Mouse (Mus musculus) embryo, embryonic 11 days (tissue): Measurements from ENCODE around the gene Cdk5rap2.

Experiments
- DNase-seq: peaks from one replicate; pipeline ENCODE4 v3.0.0-alpha.2; 2015

The Cdk5rap2 gene

GRCm38 (mm10) chr4:70409994-70410721 is at the start of gene Cdk5rap2:
Gene Cdk5rap2, minus strand, starts transcription at chr4:70410443.
- peak; percentile 98 for DNase-seq

DNA sequence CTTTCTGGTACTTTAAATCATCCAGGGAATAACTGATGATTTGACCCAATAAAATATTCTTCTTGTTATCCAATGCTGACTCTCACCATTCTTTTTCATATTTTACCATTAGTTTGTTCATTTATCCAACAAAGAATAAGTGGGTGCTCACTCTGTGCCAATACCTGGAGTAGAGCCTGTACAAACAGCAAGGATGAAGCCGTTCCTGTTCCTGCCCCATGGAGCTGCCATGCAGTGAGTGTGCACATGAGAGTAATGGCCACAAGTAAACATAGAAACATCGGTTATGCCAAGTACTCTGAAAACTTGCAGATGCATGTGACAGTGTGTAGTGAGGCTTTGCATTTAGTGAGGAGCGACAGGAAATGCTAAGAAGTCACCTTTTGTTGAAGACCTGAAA is 41.9 kb upstream of the Cdk5rap2 start:
- DNase-seq, result no peak

DNA sequence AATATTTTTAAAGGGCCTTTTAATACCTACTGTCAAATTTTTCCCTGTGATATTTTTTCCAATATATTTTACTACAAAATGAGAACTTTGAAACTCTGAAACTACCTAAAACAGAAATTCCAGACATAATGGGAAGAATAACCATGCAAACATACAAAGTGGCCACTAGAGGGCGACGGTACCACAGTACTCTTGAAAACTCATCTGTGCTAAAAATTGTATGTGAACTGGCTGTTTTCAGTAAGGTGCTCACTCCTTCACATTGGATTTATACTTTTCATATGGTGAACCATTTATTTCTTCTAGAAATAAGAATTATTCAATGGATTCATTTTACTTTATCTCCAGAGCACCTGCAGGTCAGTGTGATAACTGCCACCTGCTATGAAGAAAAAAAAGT is 41.5 kb upstream of the Cdk5rap2 start:
- peak; percentile 71 for DNase-seq

- DNase-seq, result no peak
These were observed 39.4 kb upstream of the Cdk5rap2 start for GRCm38 (mm10) chr4:70449668-70450067.

DNA sequence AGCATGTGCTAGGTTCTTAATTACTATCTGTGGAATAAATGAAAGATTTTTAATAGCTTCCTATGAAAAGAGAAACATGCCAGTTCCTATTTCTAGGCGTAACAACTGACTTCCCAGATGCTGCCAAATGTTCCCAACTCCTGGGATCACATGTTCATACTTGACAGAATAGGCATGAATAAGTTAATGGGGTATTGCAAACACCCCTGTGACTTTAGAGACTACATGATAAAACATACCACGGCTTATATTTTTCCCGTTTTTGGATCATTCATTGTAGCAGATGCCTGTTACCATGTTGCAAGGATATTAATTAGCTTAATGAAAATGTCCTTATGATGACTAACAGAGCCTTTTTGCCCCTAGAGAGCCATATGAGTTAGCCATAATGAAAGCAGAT is 36.5 kb upstream of the Cdk5rap2 start:
- DNase-seq, result no peak

GRCm38 (mm10) chr4:70420202-70420601 is 10.0 kb upstream of the Cdk5rap2 start:
- DNase-seq, result no peak

DNA sequence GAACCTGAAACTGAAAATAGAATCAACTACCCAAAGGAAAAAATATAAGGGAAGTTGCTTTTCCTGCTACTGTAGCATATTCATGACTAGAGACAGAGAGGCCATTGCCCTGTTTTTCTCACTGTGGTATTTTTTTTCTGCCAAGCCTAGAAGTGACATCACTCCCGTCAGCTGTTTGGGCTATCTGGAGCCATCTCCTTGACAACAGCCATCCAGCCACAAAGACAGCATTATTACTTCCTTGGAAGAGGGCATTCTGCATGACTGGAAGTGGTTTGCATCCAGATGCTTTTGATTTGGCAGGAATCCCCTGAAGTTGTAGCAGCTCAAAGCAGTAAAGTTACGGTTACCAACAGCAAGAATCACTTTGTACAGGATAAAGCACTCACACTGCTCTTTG is 1.9 kb upstream of the Cdk5rap2 start:
- peak; percentile 68 for DNase-seq

DNA sequence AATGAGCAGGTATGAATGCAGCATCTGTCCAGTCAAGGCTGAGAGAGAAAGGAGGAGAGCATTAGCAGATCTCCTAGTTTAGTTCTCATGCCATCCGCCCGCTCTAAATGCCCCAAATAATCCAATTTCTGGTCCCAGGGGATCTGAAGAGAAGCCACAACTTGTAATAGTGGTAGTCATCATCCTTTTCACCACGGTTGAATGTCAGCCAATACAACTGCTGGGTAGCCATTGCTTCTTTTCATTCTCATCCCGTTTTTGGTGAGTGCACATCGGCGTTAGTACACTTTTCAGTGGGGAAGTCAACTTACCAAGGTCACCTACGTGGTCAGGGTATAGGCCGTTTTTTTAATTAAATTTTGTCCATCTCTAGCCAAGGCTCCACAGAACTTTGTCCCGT is 787 bp downstream of the Cdk5rap2 start:
- DNase-seq, result peak; percentile 11

- peak; percentile 35 for DNase-seq
These were observed 8.0 kb downstream of the Cdk5rap2 start for GRCm38 (mm10) chr4:70402109-70402819.

GRCm38 (mm10) chr4:70399476-70399875 is 10.8 kb downstream of the Cdk5rap2 start:
- no peak for DNase-seq

GRCm38 (mm10) chr4:70399074-70399473 is 11.2 kb downstream of the Cdk5rap2 start:
- no peak for DNase-seq

DNA sequence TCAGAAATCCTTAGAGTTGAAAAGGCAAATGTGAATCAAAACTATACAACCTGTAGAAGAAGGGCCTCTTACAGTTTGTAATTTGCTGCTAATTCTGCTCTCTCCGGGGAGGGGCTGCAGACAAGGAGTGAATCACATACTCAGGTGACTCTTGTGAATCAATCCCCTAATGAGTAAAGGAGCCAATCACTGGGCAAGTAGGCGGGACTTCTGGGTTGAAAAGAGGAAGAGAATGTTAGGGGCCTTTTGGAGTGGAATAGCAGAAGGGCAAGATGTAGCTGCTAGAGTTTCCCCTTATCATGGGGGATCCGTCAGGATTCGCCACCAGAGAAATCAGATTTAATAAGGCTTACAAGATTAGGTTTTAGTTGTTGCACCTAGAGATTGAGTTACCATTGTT is 12.2 kb downstream of the Cdk5rap2 start:
- DNase-seq, result no peak

DNA sequence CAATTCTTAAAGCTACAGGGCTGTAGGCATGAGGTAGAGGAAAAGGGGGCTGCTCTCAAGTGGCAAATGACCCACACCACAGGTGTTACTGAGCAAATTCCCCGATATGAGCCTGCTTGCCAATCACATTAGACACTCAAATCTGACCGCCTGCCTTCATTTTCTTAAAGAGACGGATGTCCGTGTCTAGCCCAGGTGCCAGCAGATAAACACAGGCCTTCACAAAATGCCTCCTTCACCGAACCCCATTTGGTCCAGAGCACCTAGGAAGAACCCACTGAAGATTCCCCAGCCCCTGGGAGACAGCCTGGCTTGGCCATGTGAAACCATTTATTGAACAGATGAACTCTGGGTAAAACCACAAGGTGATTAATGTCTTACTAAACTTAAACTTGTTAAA is 13.5 kb downstream of the Cdk5rap2 start:
- no peak for DNase-seq

GRCm38 (mm10) chr4:70394736-70395135 is 15.5 kb downstream of the Cdk5rap2 start:
- DNase-seq, result no peak

DNA sequence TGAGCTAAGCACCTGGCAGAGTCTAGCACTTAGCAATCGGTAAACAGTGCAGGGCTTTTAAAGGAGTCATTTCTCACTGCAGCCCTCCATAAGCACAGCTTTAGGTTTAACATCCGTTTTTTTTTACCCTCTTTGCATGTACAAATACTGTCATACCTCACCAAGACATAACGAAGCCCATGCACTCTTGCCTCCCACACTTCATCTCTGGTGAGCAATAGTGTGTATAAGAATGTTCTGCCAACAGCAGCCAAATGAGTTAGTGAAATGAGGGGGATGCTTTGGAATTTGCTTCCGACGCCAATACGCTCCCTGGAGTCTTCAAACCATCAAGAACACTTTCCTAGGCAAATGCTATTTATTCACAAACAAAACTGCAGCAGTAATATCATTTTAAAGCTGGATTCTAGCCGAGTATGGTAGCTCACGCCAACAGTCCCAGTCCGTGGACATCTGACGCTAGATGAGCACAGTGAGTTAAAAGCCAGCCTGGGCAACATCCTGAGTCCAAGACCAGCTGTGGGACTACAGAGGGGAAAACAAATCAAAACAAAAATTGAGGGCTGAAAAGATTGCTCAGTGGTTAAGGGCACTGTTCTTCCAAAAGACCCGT is 18.4 kb downstream of the Cdk5rap2 start:
- no peak for DNase-seq

- no peak for DNase-seq
These were observed 19.2 kb downstream of the Cdk5rap2 start for GRCm38 (mm10) chr4:70391073-70391472.

DNA sequence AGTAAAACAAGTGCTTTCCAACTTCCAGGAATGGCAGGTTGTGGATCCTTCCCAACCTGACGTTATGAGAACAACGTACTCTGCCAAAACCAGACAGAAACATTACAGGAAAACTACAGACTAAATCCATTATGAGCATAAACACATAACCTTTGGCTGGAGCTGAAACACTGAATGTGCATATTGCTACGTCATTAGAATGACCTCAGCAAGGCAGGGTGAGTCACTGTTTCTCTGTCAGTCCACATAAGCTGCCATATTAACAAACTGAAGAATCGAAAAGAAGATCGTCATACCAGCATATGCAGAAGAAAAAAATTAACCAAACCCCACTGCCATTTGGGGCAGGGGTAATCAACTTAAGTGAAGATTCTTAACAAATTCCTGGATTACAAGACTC is 24.0 kb downstream of the Cdk5rap2 start:
- no peak for DNase-seq

- DNase-seq, result no peak
These were observed 32.9 kb downstream of the Cdk5rap2 start for GRCm38 (mm10) chr4:70377359-70377758.

DNA sequence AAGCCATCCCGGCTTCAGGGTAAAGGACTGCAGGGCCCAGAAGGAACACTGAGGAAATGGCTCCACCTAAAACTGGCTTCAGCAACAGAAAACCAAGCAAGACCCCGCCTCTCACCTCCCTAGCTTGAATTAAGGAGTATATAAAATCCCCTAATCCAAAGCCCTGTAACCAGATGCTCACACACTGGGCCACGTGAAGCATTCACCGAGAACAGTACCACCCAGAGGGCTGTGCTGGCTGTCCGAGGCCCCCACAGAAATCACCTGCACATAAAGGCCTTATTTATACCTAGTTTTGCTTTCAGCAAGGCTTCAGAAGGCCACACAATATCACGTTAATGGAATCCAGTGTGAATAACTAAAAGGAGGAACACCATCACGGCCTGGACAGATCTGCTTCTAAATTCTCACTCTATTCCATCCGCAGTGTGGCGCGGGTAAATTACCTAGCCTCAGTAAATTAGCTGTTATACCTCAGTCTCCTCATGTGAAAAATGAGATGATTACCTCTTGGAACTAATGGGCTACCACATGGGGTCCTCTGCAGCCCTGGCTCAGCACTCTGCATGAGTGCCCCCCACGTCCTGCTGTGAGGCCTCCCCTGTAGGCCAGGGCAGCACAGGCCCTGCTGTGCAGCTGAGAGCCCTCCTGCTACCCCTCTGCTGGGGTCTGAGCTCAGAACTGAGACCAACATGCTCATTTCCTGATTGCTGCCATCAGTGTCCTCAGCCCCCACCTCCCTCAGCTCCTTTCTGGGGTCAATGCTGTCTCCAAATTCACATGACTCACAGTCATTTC is 45.0 kb downstream of the Cdk5rap2 start:
- DNase-seq, result no peak

DNA sequence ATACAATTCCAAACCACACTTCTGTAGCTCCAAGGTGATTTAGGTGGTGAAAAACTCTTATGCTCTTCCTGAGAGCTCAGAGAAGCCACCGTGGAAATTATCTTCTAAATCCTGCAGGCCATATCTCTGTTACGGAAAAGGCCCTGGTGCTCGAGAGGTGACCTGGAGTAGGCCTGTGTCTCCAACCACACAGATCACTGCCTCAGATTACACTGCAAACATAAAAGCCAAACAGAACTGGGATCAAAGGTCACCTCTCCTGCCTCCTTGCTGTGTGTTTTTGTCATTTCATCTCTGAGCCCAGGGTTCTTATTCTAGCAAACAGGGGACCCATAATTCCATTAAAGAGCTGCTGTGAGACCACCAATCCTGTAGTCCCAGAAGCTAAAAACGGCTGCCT is 48.9 kb downstream of the Cdk5rap2 start:
- DNase-seq, result no peak

DNA sequence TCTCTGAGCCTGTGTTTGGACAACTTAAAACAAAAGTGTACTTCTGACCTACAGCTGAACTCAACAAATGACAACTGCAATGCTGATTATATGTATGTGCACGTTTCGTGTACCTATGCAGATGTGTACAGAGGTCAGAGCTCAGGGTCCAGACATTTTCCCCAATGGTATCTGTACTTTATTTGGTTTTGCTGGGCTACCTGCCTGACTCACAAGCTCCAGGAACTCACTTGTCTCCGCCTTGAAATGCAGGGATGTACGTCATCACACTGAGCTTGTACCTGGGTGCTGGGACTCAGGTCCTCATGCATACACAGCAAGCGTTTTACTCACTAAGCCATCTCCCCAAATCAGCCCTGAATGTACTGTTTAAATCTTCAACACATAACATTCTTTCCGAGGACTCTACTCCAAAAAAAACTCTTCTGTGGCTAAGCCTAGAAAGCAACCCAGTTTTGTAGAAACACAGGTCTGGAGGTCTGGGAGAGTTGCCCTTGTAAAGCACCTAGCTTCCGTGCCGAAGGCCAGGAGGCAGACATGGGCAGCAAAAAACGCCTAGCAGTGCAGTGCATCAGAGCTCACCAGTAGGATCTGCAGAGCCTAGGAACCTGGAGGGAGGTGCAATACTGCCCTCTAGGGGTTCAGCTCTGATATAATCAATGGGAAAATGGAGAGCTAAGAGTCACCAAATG is 54.4 kb downstream of the Cdk5rap2 start:
- DNase-seq, result peak; percentile 75

GRCm38 (mm10) chr4:70354448-70354847 is 55.8 kb downstream of the Cdk5rap2 start:
- DNase-seq, result no peak

- no peak for DNase-seq
These were observed 56.6 kb downstream of the Cdk5rap2 start for GRCm38 (mm10) chr4:70353656-70354055.
